Mouse (Mus musculus) limb, embryonic 14.5 days (tissue): Measurements from ENCODE around the gene 1700024P04Rik. TPM values are rescaled to one million over a fixed set of nuclear protein-coding genes. Genes with fewer than 3 reads are reported as not detected.

Experiments used
- ATAC-seq: fragments of 200-750 bp; cut with Nextera tagmentation; 2 replicates; pipeline ENCODE4 v1.8.0; 2017; ENCODE audit warnings: low read depth, moderate number of reproducible peaks, moderate TSS enrichment; ENCODE audit not compliant: low FRiP score
- DNase-seq: peaks from one replicate; pipeline ENCODE4 v3.0.0-alpha.2; 2015; ENCODE audit warnings: low spot score
- H3K27ac ChIP-seq: fragments of 300-500 bp; sonication (generic); replicated peaks from 2 replicates; pipeline ENCODE4 v1.5.1; 2014; ENCODE audit warnings: low read depth, mild to moderate bottlenecking, low read length, moderate library complexity, mixed read lengths
- H3K27me3 ChIP-seq: fragments of 300-500 bp; sonication (generic); 2 replicates; pipeline ENCODE4 v1.6.1; 2014; ENCODE audit warnings: low read length, mixed read lengths; ENCODE audit not compliant: control insufficient read depth, insufficient read depth
- H3K36me3 ChIP-seq: fragments of 300-500 bp; sonication (generic); 2 replicates; pipeline ENCODE4 v1.6.1; 2014; ENCODE audit warnings: mild to moderate bottlenecking, low read length, moderate library complexity, mixed read lengths; ENCODE audit not compliant: control insufficient read depth, insufficient read depth
- H3K4me1 ChIP-seq: fragments of 300-500 bp; sonication (generic); 2 replicates; pipeline ENCODE4 v1.6.1; 2014; ENCODE audit warnings: antibody characterized with exemption, low read length, mixed read lengths; ENCODE audit not compliant: control insufficient read depth, insufficient read depth
- H3K4me2 ChIP-seq: fragments of 300-500 bp; sonication (generic); replicated peaks from 2 replicates; pipeline ENCODE4 v1.6.1; 2014; ENCODE audit warnings: low read depth, mild to moderate bottlenecking, low read length, moderate library complexity; ENCODE audit not compliant: severe bottlenecking
- H3K4me3 ChIP-seq: fragments of 300-500 bp; sonication (generic); replicated peaks from 2 replicates; pipeline ENCODE4 v1.5.1; 2014; ENCODE audit warnings: low read length
- H3K9ac ChIP-seq: fragments of 300-500 bp; sonication (generic); 2 replicates; pipeline ENCODE4 v1.6.1; 2014; ENCODE audit warnings: mild to moderate bottlenecking, low read depth, low read length, moderate library complexity; ENCODE audit not compliant: severe bottlenecking
- H3K9me3 ChIP-seq: fragments of 300-500 bp; sonication (generic); 2 replicates; pipeline ENCODE4 v1.6.1; 2016; ENCODE audit warnings: low read length; ENCODE audit not compliant: control insufficient read depth
- POLR2A ChIP-seq: fragments of 200-500 bp; IDR thresholded peaks from 2 replicates; pipeline ENCODE4 v1.8.0; 2012; ENCODE audit warnings: inconsistent platforms, mild to moderate bottlenecking, moderate library complexity, borderline replicate concordance; ENCODE audit not compliant: insufficient read depth, insufficient read length; ENCODE audit errors: extremely low read depth
- WGBS: fragments of 180-500 bp; shearing (Covaris S2); extraction: QIAGEN DNeasy Blood & Tissue Kit; methylation state at CpG from one replicate; pipeline ENCODE4 v1.1.7; 2014; 5-methylcytosine and 5-hydroxymethylcytosine counted together
- polyA plus RNA-seq, 2 experiments: library from polyadenylated mRNA; depleted of rRNA in 1 of 2; stranded (reverse) in 1 of 2; unstranded in 1 of 2; fragments of >200 nt; fragmentation: Nextera tagmentation in 1 of 2; extraction: Ambion mirVana in 1 of 2; gene quantifications; 2 replicates each; pipeline versions ENCODE4 v1.2.1 to v1.2.3; 2012 to 2014

1700024P04Rik gene
- polyA plus RNA-seq, 2 experiments, result not detected

DNA sequence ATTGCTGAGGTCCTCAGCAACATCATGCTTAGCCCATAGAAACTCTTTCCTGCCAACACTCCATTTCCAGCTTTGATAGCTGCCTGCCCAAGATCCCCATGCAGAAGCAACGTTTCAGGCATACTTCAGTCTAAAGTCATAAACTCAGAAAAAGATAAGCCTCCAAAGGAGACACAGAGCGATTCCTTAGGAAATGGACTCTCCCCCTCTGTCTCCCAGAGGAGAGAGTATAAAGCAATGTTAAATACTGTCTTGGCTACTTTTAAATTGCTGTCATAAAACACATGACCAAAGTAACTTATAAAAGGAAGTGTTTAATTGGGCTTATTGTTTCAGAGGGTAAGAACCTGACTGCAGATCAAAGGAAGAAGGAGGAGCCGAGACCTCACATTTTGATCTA lies 12.3 kb downstream of the 1700024P04Rik start:
- H3K4me3 ChIP-seq, result no peak overlapping the region
- no peak overlapping the region for H3K9ac ChIP-seq
- H3K9me3 ChIP-seq, result no peaks in the 10 kb centered on the region
- ATAC-seq (no peak), DNase-seq (no peak)
- WGBS, result 69% methylated on average over 3 of the region's 3 CpGs
- no peak overlapping the region for H3K4me2 ChIP-seq
- H3K36me3 ChIP-seq, result no peaks in the 10 kb centered on the region
- H3K4me1 ChIP-seq, result peaks cover 6% of the 10 kb centered on the region; the same call in 1 of the 2 replicates
- no peaks in the 10 kb centered on the region for H3K27me3 ChIP-seq
- TF ChIP-seq POLR2A, result no peak
- no peak overlapping the region for H3K27ac ChIP-seq

DNA sequence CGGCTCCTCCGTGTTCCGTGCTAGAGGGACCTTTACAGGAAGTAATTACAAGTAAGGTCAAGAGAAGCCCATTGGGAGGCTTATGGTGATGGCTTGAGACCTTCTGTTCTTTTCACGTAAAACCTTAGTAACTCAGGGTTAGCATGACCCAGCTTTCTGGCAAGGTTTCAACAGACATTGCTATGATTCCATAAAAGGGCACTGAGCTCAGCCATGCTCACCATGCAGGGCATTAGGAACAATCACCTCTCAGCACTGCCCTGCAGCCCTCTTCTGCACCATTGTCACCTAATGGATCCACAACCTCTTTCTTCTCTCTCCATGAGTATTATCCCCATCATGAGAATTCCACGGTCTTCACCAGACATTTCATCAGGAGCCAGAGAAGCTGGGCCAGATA lies 12.7 kb downstream of the 1700024P04Rik start:
- no peak for ATAC-seq
- H3K27me3 ChIP-seq, result no peaks in the 10 kb centered on the region
- no peak for DNase-seq
- H3K9me3 ChIP-seq, result no peaks in the 10 kb centered on the region
- no peaks in the 10 kb centered on the region for H3K36me3 ChIP-seq
- H3K4me1 ChIP-seq, result peaks cover 6% of the 10 kb centered on the region; the same call in 1 of the 2 replicates
- 47% methylated on average over 5 of the region's 5 CpGs for WGBS
- H3K4me2 ChIP-seq, result no peak overlapping the region
- TF ChIP-seq POLR2A, result no peak
- H3K9ac ChIP-seq, result no peak overlapping the region
- H3K4me3 ChIP-seq, result no peak overlapping the region
- H3K27ac ChIP-seq, result no peak overlapping the region

DNA sequence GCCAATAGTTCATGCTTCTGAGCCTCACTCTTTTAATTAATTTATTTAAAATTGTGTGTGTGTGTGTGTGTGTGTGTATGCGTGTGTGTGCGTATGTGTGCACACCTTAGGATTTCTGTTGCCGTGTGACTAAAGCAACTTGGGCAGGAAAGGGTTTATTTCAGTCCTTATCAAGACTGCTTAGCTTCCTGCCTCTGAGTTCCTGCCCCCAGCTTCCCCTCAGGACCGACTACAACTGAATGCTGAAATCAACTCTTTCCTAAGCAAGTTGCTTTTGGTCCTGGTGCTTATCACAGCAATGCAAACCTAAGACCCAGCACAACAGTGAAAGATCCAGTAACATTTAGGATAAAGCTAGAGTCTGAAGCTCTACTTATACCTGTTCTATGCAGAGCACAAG lies 15.8 kb downstream of the 1700024P04Rik start:
- H3K27ac ChIP-seq, result no peak overlapping the region
- no peaks in the 10 kb centered on the region for H3K36me3 ChIP-seq
- 77% methylated on average over 4 of the region's 4 CpGs for WGBS
- no peaks in the 10 kb centered on the region for H3K9me3 ChIP-seq
- no peak for TF ChIP-seq POLR2A
- peaks cover 6% of the 10 kb centered on the region; the same call in 1 of the 2 replicates for H3K4me1 ChIP-seq
- H3K4me2 ChIP-seq, result no peak overlapping the region
- no peak overlapping the region for H3K9ac ChIP-seq
- H3K27me3 ChIP-seq, result no peaks in the 10 kb centered on the region
- no peak overlapping the region for H3K4me3 ChIP-seq
- DNase-seq, result no peak
- no peak for ATAC-seq

GRCm38 (mm10) chr13:98967942-98968341 lies 16.4 kb downstream of the 1700024P04Rik start:
- ATAC-seq (no peak), DNase-seq (no peak)
- no peak overlapping the region for H3K27ac ChIP-seq
- no peaks in the 10 kb centered on the region for H3K9me3 ChIP-seq
- H3K4me1 ChIP-seq, result peaks cover 6% of the 10 kb centered on the region; the same call in 1 of the 2 replicates
- H3K4me2 ChIP-seq, result no peak overlapping the region
- H3K27me3 ChIP-seq, result no peaks in the 10 kb centered on the region
- no peak overlapping the region for H3K4me3 ChIP-seq
- TF ChIP-seq POLR2A, result no peak
- no peaks in the 10 kb centered on the region for H3K36me3 ChIP-seq
- H3K9ac ChIP-seq, result no peak overlapping the region
- WGBS, result 81% methylated on average over 6 of the region's 6 CpGs

GRCm38 (mm10) chr13:98966583-98966982 lies 17.8 kb downstream of the 1700024P04Rik start:
- DNase-seq, result no peak
- no peak overlapping the region for H3K4me3 ChIP-seq
- H3K27ac ChIP-seq, result no peak overlapping the region
- H3K27me3 ChIP-seq, result no peaks in the 10 kb centered on the region
- TF ChIP-seq POLR2A, result no peak
- no peaks in the 10 kb centered on the region for H3K9me3 ChIP-seq
- no peaks in the 10 kb centered on the region for H3K36me3 ChIP-seq
- WGBS, result 90% methylated on average over 5 of the region's 5 CpGs
- H3K9ac ChIP-seq, result no peak overlapping the region
- no peak for ATAC-seq
- peaks cover 3% of the 10 kb centered on the region; the same call in 1 of the 2 replicates for H3K4me1 ChIP-seq
- H3K4me2 ChIP-seq, result no peak overlapping the region

DNA sequence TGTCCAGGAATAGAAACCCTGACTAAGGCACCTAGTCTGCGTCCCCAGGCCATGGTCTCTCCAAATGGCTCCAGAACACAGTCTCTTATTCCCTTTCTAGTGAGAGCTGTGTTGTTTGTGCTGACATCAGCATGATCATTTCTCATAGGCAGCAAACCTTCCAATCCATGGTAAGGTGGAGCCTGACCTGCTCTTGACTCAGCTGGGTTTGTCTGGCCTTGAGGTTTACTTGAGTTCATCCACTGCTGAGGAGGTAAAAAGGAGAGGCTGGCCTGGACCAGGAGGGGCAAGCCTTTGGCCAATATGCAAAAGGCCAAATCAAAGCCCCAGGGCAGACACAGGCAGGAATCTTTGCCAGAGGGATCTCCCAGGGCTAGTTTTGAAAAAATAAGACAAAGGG lies 20.8 kb downstream of the 1700024P04Rik start:
- no peak overlapping the region for H3K4me3 ChIP-seq
- 93% methylated on average over 1 of the region's 1 CpGs for WGBS
- H3K27ac ChIP-seq, result no peak overlapping the region
- no peak overlapping the region for H3K4me2 ChIP-seq
- TF ChIP-seq POLR2A, result no peak
- DNase-seq, result no peak
- no peaks in the 10 kb centered on the region for H3K9me3 ChIP-seq
- H3K27me3 ChIP-seq, result no peaks in the 10 kb centered on the region
- ATAC-seq, result no peak
- H3K4me1 ChIP-seq, result no peaks in the 10 kb centered on the region
- no peaks in the 10 kb centered on the region for H3K36me3 ChIP-seq
- no peak overlapping the region for H3K9ac ChIP-seq
